Mouse (Mus musculus): Measurements from ENCODE around the gene Rab3c. TPM values are rescaled to one million over a fixed set of nuclear protein-coding genes. Genes with fewer than 3 reads are reported as not detected.

The Rab3c gene
- polyA plus RNA-seq, 1 experiment from 2014 or later = 177 TPM

DNA sequence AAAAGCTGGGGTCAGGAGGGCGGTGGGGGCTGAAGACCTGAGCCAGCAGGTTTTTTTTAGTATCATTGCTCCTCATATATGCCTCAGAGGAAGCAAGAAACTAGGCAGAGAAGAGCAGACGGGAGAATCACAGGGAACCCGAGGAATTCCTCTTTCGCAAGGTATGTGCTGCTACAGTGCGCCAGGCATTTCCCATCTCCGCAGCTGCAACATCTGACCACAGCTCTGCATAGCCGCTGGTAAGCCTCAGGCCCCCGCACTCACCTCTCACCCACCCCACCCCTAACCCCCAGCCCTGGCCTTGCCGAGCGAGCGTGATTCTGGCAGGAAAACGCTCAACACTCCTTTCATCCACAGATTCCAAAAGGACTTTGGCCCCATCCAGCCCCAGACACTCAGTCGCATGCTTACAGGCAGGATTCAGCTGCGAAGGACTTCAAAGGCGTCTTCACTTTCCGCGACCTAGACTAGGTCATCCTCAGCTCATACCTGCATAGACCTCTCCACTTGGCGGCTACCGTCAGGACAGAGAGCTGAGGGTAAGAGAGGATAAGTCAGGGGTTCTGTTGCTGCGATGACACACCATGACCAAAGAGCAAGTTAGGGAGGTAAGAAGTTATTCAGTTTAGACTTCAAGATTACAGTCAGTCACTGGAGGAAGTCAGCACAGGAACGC, 274.6 kb downstream of the Rab3c start:
- no peak for DNase-seq (ENCODE audit: low spot score)
- Histone ChIP-seq H3K27ac (no peak overlapping the region), H3K9me3 (ENCODE audit: control insufficient read depth, low read length) (no peaks in the 10 kb centered on the region), H3K27me3 (ENCODE audit: control insufficient read depth, insufficient read depth, low read length) (no peaks in the 10 kb centered on the region), H3K4me3 (replicated peaks; ENCODE audit: low read length) (no peak overlapping the region), H3K4me1 (replicated peaks; ENCODE audit: control insufficient read depth, insufficient read depth, low read length) (peaks cover 17% of the 10 kb centered on the region), H3K9ac (no peak overlapping the region), H3K4me2 (replicated peaks) (no peak overlapping the region), H3K36me3 (replicated peaks; ENCODE audit: control insufficient read depth, insufficient read depth) (no peaks in the 10 kb centered on the region)
- 56% methylated on average over 21 of the region's 21 CpGs for WGBS
- no peak for ATAC-seq (ENCODE audit: low FRiP score)

Other genes starting within 250 kb of the Rab3c start
- gene Gapt, start 76.2 kb upstream of the Rab3c start, polyA plus RNA-seq (2014; fragmentation: Nextera tagmentation; extraction: Ambion mirVana) = 0.09 TPM in 1 of 2 replicates, not detected in the other
- 142 and 150 TPM in 2 replicates for gene Plk2, start 114.0 kb upstream of the Rab3c start, polyA plus RNA-seq (2014; fragmentation: Nextera tagmentation; extraction: Ambion mirVana)